Mouse (Mus musculus) lung, postnatal 0 days (tissue): ENCODE data around the gene Cyp2d22. TPM values are rescaled to one million over a fixed set of nuclear protein-coding genes. Genes with fewer than 3 reads are reported as not detected.

ENCODE experiments used
- ATAC-seq: fragments of 200-750 bp; cut with Nextera tagmentation; 2 replicates; pipeline ENCODE4 v1.8.0; 2017; ENCODE audit warnings: moderate library complexity
- DNase-seq: peaks from one replicate; pipeline ENCODE4 v3.0.0-alpha.2; 2016; ENCODE audit warnings: low spot score
- H3K27ac ChIP-seq: fragments of 300-500 bp; sonication (generic); 2 replicates; pipeline ENCODE4 v1.5.1; 2014; ENCODE audit warnings: antibody characterized with exemption, mild to moderate bottlenecking, low read length, mixed read lengths
- H3K27me3 ChIP-seq: fragments of 300-500 bp; sonication (generic); replicated peaks from 2 replicates; pipeline ENCODE4 v1.6.1; 2014; ENCODE audit warnings: low read length, mixed read lengths; ENCODE audit not compliant: insufficient read depth
- H3K36me3 ChIP-seq: fragments of 300-500 bp; sonication (generic); 2 replicates; pipeline ENCODE4 v1.6.1; 2014; ENCODE audit warnings: low read length, mixed read lengths; ENCODE audit not compliant: insufficient read depth
- H3K4me1 ChIP-seq: fragments of 300-500 bp; sonication (generic); 2 replicates; pipeline ENCODE4 v1.6.1; 2014; ENCODE audit warnings: antibody characterized with exemption, low read depth, low read length, mixed read lengths; ENCODE audit not compliant: insufficient read depth
- H3K4me2 ChIP-seq: fragments of 300-500 bp; sonication (generic); replicated peaks from 2 replicates; pipeline ENCODE4 v1.6.1; 2014; ENCODE audit warnings: low read depth, mild to moderate bottlenecking, low read length, moderate library complexity, mixed read lengths
- H3K4me3 ChIP-seq: fragments of 300-500 bp; sonication (generic); 2 replicates; pipeline ENCODE4 v1.5.1; 2014; ENCODE audit warnings: low read depth, low read length
- H3K9ac ChIP-seq: fragments of 300-500 bp; sonication (generic); replicated peaks from 2 replicates; pipeline ENCODE4 v1.6.1; 2014; ENCODE audit warnings: low read depth, mild to moderate bottlenecking
- H3K9me3 ChIP-seq: fragments of 300-500 bp; sonication (generic); 2 replicates; pipeline ENCODE4 v1.6.1; 2016; ENCODE audit warnings: low read length, mixed read lengths
- CTCF ChIP-seq: IDR thresholded peaks from 2 replicates; pipeline ENCODE4 v1.5.1; 2016; ENCODE audit warnings: antibody characterized with exemption, mild to moderate bottlenecking
- EP300 ChIP-seq: IDR thresholded peaks from 2 replicates; pipeline ENCODE4 v1.6.1; 2016; ENCODE audit warnings: antibody characterized with exemption, mild to moderate bottlenecking, control low read depth
- WGBS: fragments of 180-500 bp; shearing (Covaris S2); extraction: QIAGEN DNeasy Blood & Tissue Kit; methylation state at CpG from one replicate; pipeline ENCODE4 v1.1.7; 2014; 5-methylcytosine and 5-hydroxymethylcytosine counted together
- polyA plus RNA-seq: library from polyadenylated mRNA; unstranded; fragments of >200 nt; fragmentation: Nextera tagmentation; extraction: Ambion mirVana; gene quantifications from 2 replicates; pipeline ENCODE4 v1.2.1, GENCODE M21; 2015

The Cyp2d22 gene
- polyA plus RNA-seq, 1 experiment from 2014 or later, result 13.3 TPM

GRCm38 (mm10) chr15:82343368-82344287 lies 36.4 kb downstream of the Cyp2d22 start:
- Histone ChIP-seq H3K36me3 (peaks cover 8% of the 10 kb centered on the region; the same call in 1 of the 2 replicates), H3K9me3 (no peaks in the 10 kb centered on the region), H3K4me1 (peaks cover 10% of the 10 kb centered on the region), H3K4me2 (no peak overlapping the region), H3K27me3 (no peaks in the 10 kb centered on the region), H3K9ac (no peak overlapping the region), H3K27ac (no peak overlapping the region), H3K4me3 (no peak overlapping the region)
- 85% methylated on average over 27 of the region's 27 CpGs for WGBS
- TF ChIP-seq EP300 (no peak), CTCF (no peak)
- no peak for ATAC-seq
- DNase-seq, result no peak

GRCm38 (mm10) chr15:82342543-82342935 lies 37.5 kb downstream of the Cyp2d22 start:
- 70% methylated on average over 5 of the region's 5 CpGs for WGBS
- Histone ChIP-seq H3K36me3 (no peaks in the 10 kb centered on the region), H3K4me2 (no peak overlapping the region; the same call in 1 of the 2 replicates), H3K4me3 (no peak overlapping the region), H3K9me3 (no peaks in the 10 kb centered on the region), H3K27me3 (no peaks in the 10 kb centered on the region), H3K4me1 (peaks cover 16% of the 10 kb centered on the region), H3K9ac (no peak overlapping the region), H3K27ac (no peak overlapping the region; the same call in 1 of the 2 replicates)
- no peak for DNase-seq
- no peak for ATAC-seq
- no peak for TF ChIP-seq EP300

- H3K9ac ChIP-seq, result peak overlapping the region; percentile 72
- H3K4me3 ChIP-seq, result peak overlapping the region; percentile 46
- H3K9me3 ChIP-seq, result no peaks in the 10 kb centered on the region
- H3K4me1 ChIP-seq, result peaks cover 10% of the 10 kb centered on the region
- DNase-seq (peak; percentile 32), ATAC-seq (no peak)
- H3K27ac ChIP-seq, result peak overlapping the region; percentile 73
- no peaks in the 10 kb centered on the region for H3K36me3 ChIP-seq
- H3K27me3 ChIP-seq, result no peaks in the 10 kb centered on the region
- no peak for TF ChIP-seq EP300
- no peak for TF ChIP-seq CTCF
- peak overlapping the region; percentile 79 for H3K4me2 ChIP-seq
- WGBS, result 50% methylated on average over 15 of the region's 15 CpGs
Observed at GRCm38 (mm10) chr15:82341675-82342542, 38.2 kb downstream of the Cyp2d22 start.

- peak overlapping the region; percentile 46 for H3K4me3 ChIP-seq
- H3K36me3 ChIP-seq, result no peaks in the 10 kb centered on the region
- peak overlapping the region; percentile 79 for H3K4me2 ChIP-seq
- H3K9me3 ChIP-seq, result no peaks in the 10 kb centered on the region
- H3K9ac ChIP-seq, result peak overlapping the region; percentile 72
- H3K27me3 ChIP-seq, result no peaks in the 10 kb centered on the region
- ATAC-seq (peak; percentile 1; the same call in 1 of the 2 replicates), DNase-seq (peak; percentile 80)
- peak; percentile 2; the same call in 1 of the 2 replicates for TF ChIP-seq CTCF
- TF ChIP-seq EP300, result no peak
- under 1% methylated on average over 36 of the region's 40 CpGs for WGBS
- peak overlapping the region; percentile 73 for H3K27ac ChIP-seq
- peaks cover 7% of the 10 kb centered on the region; the same call in 1 of the 2 replicates for H3K4me1 ChIP-seq
Observed at GRCm38 (mm10) chr15:82341036-82341501, 39.0 kb downstream of the Cyp2d22 start.

- peak overlapping the region; percentile 46 for H3K4me3 ChIP-seq
- H3K4me2 ChIP-seq, result peak overlapping the region; percentile 79
- peaks cover 7% of the 10 kb centered on the region; the same call in 1 of the 2 replicates for H3K4me1 ChIP-seq
- TF ChIP-seq EP300, result no peak
- TF ChIP-seq CTCF, result no peak
- peaks cover 4% of the 10 kb centered on the region for H3K36me3 ChIP-seq
- no peaks in the 10 kb centered on the region for H3K9me3 ChIP-seq
- 31% methylated on average over 19 of the region's 21 CpGs for WGBS
- peak; percentile 35 for DNase-seq
- no peaks in the 10 kb centered on the region for H3K27me3 ChIP-seq
- ATAC-seq, result no peak
- peak overlapping the region; percentile 73 for H3K27ac ChIP-seq
- peak overlapping the region; percentile 72 for H3K9ac ChIP-seq
Observed at GRCm38 (mm10) chr15:82340414-82341035, 39.5 kb downstream of the Cyp2d22 start.
